Mouse (Mus musculus) adrenal gland, adult 8-10 months (tissue): ENCODE results near the gene Mzt1. TPM values are rescaled to one million over a fixed set of nuclear protein-coding genes. Genes with fewer than 3 reads are reported as not detected.

ENCODE experiments used
- DNase-seq: peaks from one replicate; pipeline ENCODE4 v3.0.0; 2022
- total RNA-seq, 4 experiments: library from RNA; stranded (reverse); gene quantifications; 2 replicates each; pipeline ENCODE4 v1.2.4; 2022

The Mzt1 gene
- total RNA-seq, 4 experiments from 2014 or later, result 32.6 to 40.4 (median 39.7) TPM

DNA sequence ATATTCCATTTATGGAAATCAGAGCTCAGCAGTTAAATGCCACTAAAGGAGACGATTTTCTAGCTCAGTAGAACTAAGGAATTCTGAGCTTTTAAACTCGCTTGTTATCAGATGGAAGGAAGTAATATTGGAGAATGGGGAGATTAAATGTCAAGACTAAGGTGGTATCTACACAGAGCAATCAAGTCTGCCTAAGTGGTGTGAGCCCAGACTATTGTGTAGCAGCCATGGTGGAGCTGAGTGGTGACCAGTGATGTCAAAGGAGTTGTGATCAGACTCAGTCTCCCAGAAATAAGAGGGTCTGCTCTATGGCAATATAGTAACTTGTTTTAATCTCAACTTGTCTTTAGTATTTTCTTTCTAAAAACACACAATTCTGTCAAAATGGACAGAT, 35.0 kb downstream of the Mzt1 start:
- DNase-seq, result no peak

DNA sequence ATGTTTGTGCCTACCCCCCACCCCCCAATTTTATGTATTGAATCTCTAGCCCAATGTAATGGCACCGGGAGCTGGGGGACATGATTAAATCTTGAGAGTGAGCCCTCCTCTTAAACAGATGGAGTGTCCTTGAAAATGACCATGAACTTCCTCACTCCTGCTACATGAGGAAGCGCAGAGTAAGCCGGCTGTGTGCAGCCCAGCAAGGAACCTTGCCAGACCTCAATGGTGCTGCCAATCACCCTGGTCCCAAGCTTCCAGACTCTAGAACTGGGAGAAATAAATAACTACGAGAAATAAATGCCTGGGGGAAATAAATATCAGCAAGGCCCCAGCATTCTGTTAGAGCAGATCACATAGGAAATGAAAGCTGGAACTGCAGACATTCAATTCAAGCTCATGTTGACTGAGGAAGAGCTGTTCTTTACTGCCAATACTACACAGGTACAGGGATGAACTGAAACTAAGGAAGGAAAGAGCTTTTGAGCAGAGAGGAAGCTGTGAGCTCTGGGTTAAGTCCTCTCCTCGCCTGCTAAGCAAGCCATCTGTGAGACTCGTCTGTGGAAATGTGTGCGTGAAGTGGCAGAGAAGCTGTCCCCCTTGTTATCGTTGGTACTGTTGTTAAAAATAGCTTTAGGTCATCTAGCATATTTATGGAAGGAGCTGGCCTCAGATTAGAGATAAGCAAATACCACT, 35.6 kb downstream of the Mzt1 start:
- no peak for DNase-seq

DNA sequence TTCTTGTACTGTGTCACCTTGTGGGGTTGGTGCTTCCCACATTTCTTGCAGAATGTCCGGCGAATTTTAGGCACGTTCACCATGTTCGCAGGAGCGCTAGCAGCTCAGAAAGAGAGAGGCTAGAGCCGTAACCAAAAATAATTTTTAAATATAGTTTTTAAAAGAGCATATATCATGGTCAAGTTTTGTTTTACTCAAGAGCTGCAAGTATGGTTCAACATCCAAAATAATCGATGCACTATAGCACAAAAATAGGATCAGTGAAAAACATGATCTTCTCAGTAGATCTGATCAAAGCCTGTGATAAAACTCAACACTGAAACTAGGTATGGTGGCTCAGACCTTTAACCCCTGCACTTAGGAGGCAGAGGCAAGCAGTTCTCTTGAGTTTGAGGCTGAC, 51.7 kb downstream of the Mzt1 start, which contains the start of gene Rpl36a-ps1:
Gene Rpl36a-ps1 (minus strand): TSS at position 101 of the 400 bp plus-strand sequence.
- no peak for DNase-seq

DNA sequence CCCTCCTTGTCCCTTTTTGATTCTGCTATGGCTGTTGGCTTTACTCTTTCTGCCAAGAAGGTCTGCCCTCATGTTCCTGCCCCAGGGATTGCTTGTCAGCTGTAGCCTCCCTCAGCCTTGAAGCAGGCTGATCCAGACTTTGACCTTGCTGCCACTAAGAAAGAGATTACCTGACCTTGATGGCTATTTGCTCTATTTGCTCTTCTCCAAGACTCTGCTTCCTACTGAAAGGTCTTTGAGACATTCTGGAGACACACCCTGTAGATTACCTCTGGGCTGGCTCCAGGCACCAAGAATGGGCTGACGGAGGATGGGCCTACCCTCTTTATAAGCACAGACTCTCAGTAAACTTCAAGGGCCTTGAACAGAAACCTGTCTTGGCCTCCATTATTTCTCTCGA, 53.5 kb downstream of the Mzt1 start:
- DNase-seq, result no peak

DNA sequence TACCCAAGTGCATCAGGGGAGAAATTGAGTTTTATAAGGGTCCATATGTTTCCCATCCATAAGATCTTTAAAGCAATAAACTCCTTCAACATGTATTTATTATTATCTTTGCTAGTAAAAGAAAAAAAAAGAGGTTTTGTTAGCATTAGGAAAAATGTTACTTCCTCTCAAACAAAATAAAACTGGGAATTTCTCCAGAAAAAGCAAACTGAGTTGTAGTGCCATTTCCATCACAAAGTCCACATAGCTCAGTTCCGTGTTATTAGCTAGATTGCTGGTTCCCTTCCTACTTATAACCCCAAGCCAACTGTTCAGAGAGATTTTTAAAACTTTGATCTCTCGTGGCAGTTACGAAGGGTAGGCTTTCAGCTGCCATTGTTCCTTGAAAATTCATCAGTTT, 55.3 kb downstream of the Mzt1 start:
- DNase-seq, result no peak

DNA sequence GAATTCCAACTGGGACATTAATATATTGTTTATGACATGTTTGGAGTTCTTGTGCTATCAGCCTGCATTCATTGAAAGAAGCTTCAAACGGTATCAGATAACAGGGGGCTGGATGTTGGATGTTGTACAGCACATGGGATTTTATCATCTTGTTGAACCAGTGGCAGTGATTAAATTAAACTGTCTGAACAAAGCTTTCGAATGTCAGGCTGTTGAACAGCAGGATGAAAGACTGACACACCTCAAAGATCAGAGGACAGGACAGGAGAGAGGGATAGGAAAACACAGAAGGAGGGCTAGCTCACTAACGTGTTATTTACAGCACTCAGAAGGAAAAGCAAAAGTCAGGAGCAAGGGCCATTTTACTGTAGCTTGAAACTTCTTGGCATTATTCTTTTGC, 56.1 kb downstream of the Mzt1 start:
- no peak for DNase-seq

Other genes with a start within 250 kb of the Mzt1 start
- 1 to 10 TPM; 2.1 to 8.6 (median 2.8) TPM for gene Rpl36a-ps1, start 51.8 kb downstream of the Mzt1 start, total RNA-seq
- gene Bora, start 88 bp upstream of the Mzt1 start, total RNA-seq, result 1 to 10 TPM; 1.9 to 5.5 (median 4.1) TPM
- gene Pibf1, start 53.3 kb upstream of the Mzt1 start, total RNA-seq, result 10 to 100 TPM in 3 of 4 experiments, 1 to 10 TPM in 1; 8.8 to 16.4 (median 13.4) TPM
- 10 to 100 TPM; 17.4 to 25.6 (median 21.8) TPM for gene Dis3, start 53.6 kb upstream of the Mzt1 start, total RNA-seq